Mouse (Mus musculus) lung, postnatal 0 days (tissue): ENCODE measurements around the gene Rpl3.

Experiments
- CTCF ChIP-seq: IDR thresholded peaks from 2 replicates; pipeline ENCODE4 v1.5.1; 2016; ENCODE audit warnings: antibody characterized with exemption, mild to moderate bottlenecking
- EP300 ChIP-seq: IDR thresholded peaks from 2 replicates; pipeline ENCODE4 v1.6.1; 2016; ENCODE audit warnings: antibody characterized with exemption, mild to moderate bottlenecking, control low read depth

DNA sequence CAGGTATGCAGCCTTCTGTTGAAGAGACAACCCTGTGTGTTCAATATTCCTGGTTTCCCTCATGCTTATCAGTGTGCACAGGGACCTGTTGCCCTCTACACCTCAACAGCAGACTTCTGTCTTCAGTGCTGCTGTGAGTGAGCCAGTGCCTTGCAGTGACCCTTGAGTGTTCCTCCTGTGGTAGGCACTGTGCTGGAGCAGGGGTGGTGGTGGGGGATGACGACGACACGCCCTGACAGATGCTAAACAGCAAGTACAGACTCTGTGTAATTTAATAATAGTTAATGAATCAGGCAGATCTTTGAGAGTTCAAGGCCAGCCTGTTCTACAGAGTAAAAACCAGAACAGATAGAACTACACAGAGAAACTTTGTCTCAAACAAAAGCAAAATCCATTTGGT lies 45.0 kb upstream of the Rpl3 start:
- TF ChIP-seq CTCF (no peak), EP300 (no peak)
